Mouse (Mus musculus) cerebellum, postnatal 4 days (tissue): ENCODE results near the gene Vezf1.

Experiments
- DNase-seq, 2 experiments: peaks; one replicate each; pipeline ENCODE4 v3.0.0; 2022; ENCODE audit warnings: low spot score in 2 of 2, mixed read lengths in 1 of 2

The Vezf1 gene

GRCm38 (mm10) chr11:88123731-88124130 is 55.7 kb downstream of the Vezf1 start:
- DNase-seq: no peak

- no peak for DNase-seq
These were observed 57.4 kb downstream of the Vezf1 start for GRCm38 (mm10) chr11:88125483-88125882.

GRCm38 (mm10) chr11:88126306-88126793 is 58.3 kb downstream of the Vezf1 start:
- no peak for DNase-seq

- DNase-seq: no peak
These were observed 60.4 kb downstream of the Vezf1 start for GRCm38 (mm10) chr11:88128461-88128860.

- no peak for DNase-seq
These were observed 61.2 kb downstream of the Vezf1 start for GRCm38 (mm10) chr11:88129281-88129680.

GRCm38 (mm10) chr11:88129935-88130334 is 61.9 kb downstream of the Vezf1 start:
- DNase-seq: no peak

GRCm38 (mm10) chr11:88131847-88132246 is 63.8 kb downstream of the Vezf1 start:
- DNase-seq: no peak
